Mouse (Mus musculus) cerebellum, adult 2 months (tissue): ENCODE data around the gene Mapk10. TPM values are rescaled to one million over a fixed set of nuclear protein-coding genes. Genes with fewer than 3 reads are reported as not detected.
"Not testable (repeated sequence)": the region's sequence is repeated elsewhere in the genome, so short reads cannot be mapped to it uniquely, and the experiment has no call there.

Experiments used
- DNase-seq, 2 experiments: peaks; one replicate each; pipeline ENCODE4 v3.0.0; 2021
- H3K27ac ChIP-seq: fragments of 200-500 bp; 2 replicates; pipeline ENCODE4 v1.5.1; 2012; ENCODE audit warnings: low read length, control low read depth, inconsistent platforms; ENCODE audit not compliant: insufficient read depth
- H3K27me3 ChIP-seq: fragments of 200-500 bp; 2 replicates; pipeline ENCODE4 v1.6.1; 2012; ENCODE audit warnings: inconsistent platforms, mild to moderate bottlenecking, low read length, moderate library complexity; ENCODE audit not compliant: control insufficient read depth, insufficient read depth
- H3K4me1 ChIP-seq: fragments of 200-500 bp; 2 replicates; pipeline ENCODE4 v1.6.1; 2011; ENCODE audit warnings: low read length; ENCODE audit not compliant: control insufficient read depth, insufficient read depth
- H3K4me3 ChIP-seq: fragments of 200-500 bp; replicated peaks from 2 replicates; pipeline ENCODE3; 2011; ENCODE audit warnings: mild to moderate bottlenecking, low read depth, low read length, control low read depth; ENCODE audit not compliant: insufficient read depth
- CTCF ChIP-seq: fragments of 200-500 bp; IDR thresholded peaks from 2 replicates; pipeline ENCODE4 v1.5.1; 2011; ENCODE audit warnings: low read depth, mild to moderate bottlenecking, control low read depth, low read length, moderate library complexity, borderline replicate concordance; ENCODE audit not compliant: insufficient read depth
- POLR2A ChIP-seq: fragments of 200-500 bp; IDR thresholded peaks from 2 replicates; pipeline ENCODE4 v1.6.1; 2011; ENCODE audit warnings: low read length, control low read depth, borderline replicate concordance; ENCODE audit not compliant: insufficient read depth
- WGBS: fragments of 180-500 bp; shearing (Covaris S2); methylation state at CpG from one replicate; pipeline ENCODE4 v1.1.7; 2018; 5-methylcytosine and 5-hydroxymethylcytosine counted together
- polyA plus RNA-seq: library from polyadenylated mRNA; depleted of rRNA; stranded (reverse); fragments of >200 nt; gene quantifications from 2 replicates; pipeline ENCODE4 v1.2.3, GENCODE M21; 2012; rRNA removed

Mapk10 gene
- polyA plus RNA-seq, 1 experiment = 167 TPM

- H3K4me3 ChIP-seq = no peak overlapping the region
- peak; percentile 52; the same call in 1 of the 2 replicates for TF ChIP-seq CTCF
- no peak for TF ChIP-seq POLR2A
- 30% methylated on average over 11 of the region's 11 CpGs for WGBS
- no peaks in the 10 kb centered on the region for H3K4me1 ChIP-seq
- no peak overlapping the region for H3K27ac ChIP-seq
- no peaks in the 10 kb centered on the region for H3K27me3 ChIP-seq
- peak; percentile 51 to 65 for DNase-seq
Observed at GRCm38 (mm10) chr5:102874605-102875298, 336.4 kb downstream of the Mapk10 start.

GRCm38 (mm10) chr5:102872996-102873395 lies 338.1 kb downstream of the Mapk10 start:
- H3K27me3 ChIP-seq, DNase-seq, H3K27ac ChIP-seq, H3K4me1 ChIP-seq, H3K4me3 ChIP-seq: not testable (repeated sequence)
- 88% methylated on average over 9 of the region's 9 CpGs for WGBS

- H3K27ac ChIP-seq = no peak overlapping the region
- TF ChIP-seq CTCF = no peak
- no peak for TF ChIP-seq POLR2A
- DNase-seq = no peak
- WGBS = 66% methylated on average over 5 of the region's 5 CpGs
- no peaks in the 10 kb centered on the region for H3K27me3 ChIP-seq
- H3K4me1 ChIP-seq = no peaks in the 10 kb centered on the region
- H3K4me3 ChIP-seq = no peak overlapping the region
Observed at GRCm38 (mm10) chr5:102868196-102868595, 342.9 kb downstream of the Mapk10 start.

- DNase-seq = no peak
- no peak overlapping the region for H3K27ac ChIP-seq
- H3K27me3 ChIP-seq = no peaks in the 10 kb centered on the region
- TF ChIP-seq CTCF (no peak), POLR2A (no peak)
- 89% methylated on average over 11 of the region's 11 CpGs for WGBS
- no peaks in the 10 kb centered on the region for H3K4me1 ChIP-seq
- no peak overlapping the region for H3K4me3 ChIP-seq
Observed at GRCm38 (mm10) chr5:102859749-102860148, 351.4 kb downstream of the Mapk10 start.

GRCm38 (mm10) chr5:102858047-102858446 lies 353.1 kb downstream of the Mapk10 start:
- H3K27me3 ChIP-seq = no peaks in the 10 kb centered on the region
- no peak overlapping the region for H3K4me3 ChIP-seq
- H3K27ac ChIP-seq = no peak overlapping the region
- TF ChIP-seq POLR2A (no peak), CTCF (no peak)
- no peaks in the 10 kb centered on the region for H3K4me1 ChIP-seq
- DNase-seq = no peak

Other genes starting within 250 kb of the Mapk10 start
- 6.1 and 6.6 TPM in 2 replicates for gene Ptpn13, start 213.9 kb upstream of the Mapk10 start, polyA plus RNA-seq